Mouse (Mus musculus): ENCODE results near the gene Gm11627. TPM values are rescaled to one million over a fixed set of nuclear protein-coding genes. Genes with fewer than 3 reads are reported as not detected.

Gm11627 gene
- polyA plus RNA-seq (2015; fragmentation: Nextera tagmentation; extraction: Ambion mirVana): 19.2 TPM in 2 replicates

- WGBS: 14% methylated on average over 23 of the region's 23 CpGs
- H3K4me2 ChIP-seq: peak within 1 kb of the TSS; percentile 48
- peak; percentile 61 for ATAC-seq (ENCODE audit: insufficient read depth, low FRiP score, low read depth)
- no peaks in the 10 kb centered on the region for H3K27me3 ChIP-seq (replicated peaks)
- H3K36me3 ChIP-seq: no peaks in the 10 kb centered on the region
- peak within 1 kb of the TSS; percentile 37; the same call in 1 of the 2 replicates for H3K9ac ChIP-seq
- H3K27ac ChIP-seq: peak within 1 kb of the TSS; percentile 95
- peak within 1 kb of the TSS; percentile 40 for H3K4me3 ChIP-seq (replicated peaks)
- no peaks in the 10 kb centered on the region for H3K9me3 ChIP-seq
- H3K4me1 ChIP-seq: peaks cover 21% of the 10 kb centered on the region
Observed at GRCm38 (mm10) chr11:102579165-102580033, at the start of gene Gm11627. Gene Gm11627 (minus strand): TSS chr11:102579461.

GRCm38 (mm10) chr11:102628529-102628928, 49.3 kb upstream of the Gm11627 start:
- peaks cover 43% of the 10 kb centered on the region for H3K4me1 ChIP-seq
- no peak overlapping the region for H3K27ac ChIP-seq
- no peaks in the 10 kb centered on the region for H3K36me3 ChIP-seq
- H3K9me3 ChIP-seq: no peaks in the 10 kb centered on the region
- no peak overlapping the region for H3K9ac ChIP-seq
- H3K27me3 ChIP-seq (replicated peaks): no peaks in the 10 kb centered on the region
- no peak for ATAC-seq (ENCODE audit: insufficient read depth, low FRiP score, low read depth)
- H3K4me3 ChIP-seq (replicated peaks): no peak overlapping the region
- WGBS: 66% methylated on average over 9 of the region's 9 CpGs
- H3K4me2 ChIP-seq: no peak overlapping the region

GRCm38 (mm10) chr11:102627171-102627931, 48.1 kb upstream of the Gm11627 start:
- Histone ChIP-seq H3K4me1 (peaks cover 39% of the 10 kb centered on the region), H3K36me3 (no peaks in the 10 kb centered on the region), H3K27ac (no peak overlapping the region), H3K9ac (no peak overlapping the region), H3K27me3 (replicated peaks) (no peaks in the 10 kb centered on the region), H3K4me2 (no peak overlapping the region), H3K9me3 (no peaks in the 10 kb centered on the region), H3K4me3 (replicated peaks) (no peak overlapping the region)
- 84% methylated on average over 9 of the region's 9 CpGs for WGBS
- ATAC-seq (ENCODE audit: insufficient read depth, low FRiP score, low read depth): no peak

- H3K4me2 ChIP-seq: peak overlapping the region; percentile 48
- no peak overlapping the region for H3K9ac ChIP-seq
- H3K27me3 ChIP-seq (replicated peaks): no peaks in the 10 kb centered on the region
- ATAC-seq (ENCODE audit: insufficient read depth, low FRiP score, low read depth): peak; percentile 19; the same call in 1 of the 2 replicates
- H3K4me3 ChIP-seq (replicated peaks): no peak overlapping the region
- WGBS: 26% methylated on average over 14 of the region's 14 CpGs
- H3K9me3 ChIP-seq: no peaks in the 10 kb centered on the region
- H3K4me1 ChIP-seq: peaks cover 25% of the 10 kb centered on the region
- no peaks in the 10 kb centered on the region for H3K36me3 ChIP-seq
- H3K27ac ChIP-seq: peak overlapping the region; percentile 92
Observed at GRCm38 (mm10) chr11:102624888-102625407, 45.7 kb upstream of the Gm11627 start.

- Histone ChIP-seq H3K4me3 (replicated peaks) (peak overlapping the region; percentile 28), H3K4me1 (peaks cover 25% of the 10 kb centered on the region), H3K4me2 (peak overlapping the region; percentile 48), H3K36me3 (no peaks in the 10 kb centered on the region), H3K9ac (0 out of 2 replicates have a peak overlapping the region, but pooled peaks have one; percentile 5), H3K27me3 (replicated peaks) (no peaks in the 10 kb centered on the region), H3K27ac (peak overlapping the region; percentile 92), H3K9me3 (no peaks in the 10 kb centered on the region)
- peak; percentile 89 for ATAC-seq (ENCODE audit: insufficient read depth, low FRiP score, low read depth)
- 8% methylated on average over 17 of the region's 17 CpGs for WGBS
Observed at GRCm38 (mm10) chr11:102623876-102624789, 44.9 kb upstream of the Gm11627 start.

GRCm38 (mm10) chr11:102619449-102619848, 40.2 kb upstream of the Gm11627 start:
- Histone ChIP-seq H3K27me3 (replicated peaks) (no peaks in the 10 kb centered on the region), H3K36me3 (no peaks in the 10 kb centered on the region), H3K4me2 (no peak overlapping the region), H3K9ac (no peak overlapping the region), H3K4me3 (replicated peaks) (no peak overlapping the region), H3K4me1 (peaks cover 11% of the 10 kb centered on the region), H3K27ac (no peak overlapping the region), H3K9me3 (no peaks in the 10 kb centered on the region)
- no peak for ATAC-seq (ENCODE audit: insufficient read depth, low FRiP score, low read depth)
- 62% methylated on average over 2 of the region's 2 CpGs for WGBS

GRCm38 (mm10) chr11:102611317-102611705, 32.0 kb upstream of the Gm11627 start:
- Histone ChIP-seq H3K27me3 (replicated peaks) (no peaks in the 10 kb centered on the region), H3K36me3 (no peaks in the 10 kb centered on the region), H3K4me3 (replicated peaks) (no peak overlapping the region), H3K4me1 (peaks cover 34% of the 10 kb centered on the region), H3K27ac (peak overlapping the region; percentile 54), H3K9ac (no peak overlapping the region), H3K9me3 (no peaks in the 10 kb centered on the region), H3K4me2 (no peak overlapping the region)
- WGBS: 24% methylated on average over 6 of the region's 6 CpGs
- 0 out of 2 replicates have a peak, but pooled peaks have one; percentile 29 for ATAC-seq (ENCODE audit: insufficient read depth, low FRiP score, low read depth)

GRCm38 (mm10) chr11:102610675-102611316, 31.5 kb upstream of the Gm11627 start:
- peak overlapping the region; percentile 54 for H3K27ac ChIP-seq
- 26% methylated on average over 9 of the region's 9 CpGs for WGBS
- no peaks in the 10 kb centered on the region for H3K36me3 ChIP-seq
- H3K27me3 ChIP-seq (replicated peaks): no peaks in the 10 kb centered on the region
- peaks cover 34% of the 10 kb centered on the region for H3K4me1 ChIP-seq
- H3K4me3 ChIP-seq (replicated peaks): no peak overlapping the region
- no peak overlapping the region for H3K4me2 ChIP-seq
- no peak overlapping the region for H3K9ac ChIP-seq
- no peak for ATAC-seq (ENCODE audit: insufficient read depth, low FRiP score, low read depth)
- H3K9me3 ChIP-seq: no peaks in the 10 kb centered on the region

GRCm38 (mm10) chr11:102610260-102610659, 31.0 kb upstream of the Gm11627 start:
- 40% methylated on average over 4 of the region's 4 CpGs for WGBS
- no peaks in the 10 kb centered on the region for H3K36me3 ChIP-seq
- no peaks in the 10 kb centered on the region for H3K27me3 ChIP-seq (replicated peaks)
- peaks cover 34% of the 10 kb centered on the region for H3K4me1 ChIP-seq
- H3K27ac ChIP-seq: no peak overlapping the region
- ATAC-seq (ENCODE audit: insufficient read depth, low FRiP score, low read depth): no peak
- H3K9ac ChIP-seq: no peak overlapping the region
- H3K9me3 ChIP-seq: no peaks in the 10 kb centered on the region
- no peak overlapping the region for H3K4me3 ChIP-seq (replicated peaks)
- no peak overlapping the region for H3K4me2 ChIP-seq

GRCm38 (mm10) chr11:102609483-102609882, 30.2 kb upstream of the Gm11627 start:
- Histone ChIP-seq H3K4me1 (peaks cover 34% of the 10 kb centered on the region), H3K36me3 (no peaks in the 10 kb centered on the region), H3K4me3 (replicated peaks) (no peak overlapping the region), H3K9me3 (no peaks in the 10 kb centered on the region), H3K27ac (peak overlapping the region; percentile 21; the same call in 1 of the 2 replicates), H3K27me3 (replicated peaks) (no peaks in the 10 kb centered on the region), H3K9ac (no peak overlapping the region; the same call in 1 of the 2 replicates), H3K4me2 (no peak overlapping the region)
- ATAC-seq (ENCODE audit: insufficient read depth, low FRiP score, low read depth): no peak
- WGBS: 55% methylated on average over 8 of the region's 8 CpGs
